Mouse (Mus musculus): ENCODE results near the gene Srr. TPM values are rescaled to one million over a fixed set of nuclear protein-coding genes. Genes with fewer than 3 reads are reported as not detected.

Gene Srr
- polyA plus RNA-seq, 1 experiment from 2014 or later = 24.4 TPM

- no peak for DNase-seq (ENCODE audit: low spot score)
- peaks cover 22% of the 10 kb centered on the region for H3K4me1 ChIP-seq (replicated peaks)
- peaks cover 54% of the 10 kb centered on the region for H3K36me3 ChIP-seq
- H3K27me3 ChIP-seq (ENCODE audit: insufficient read depth, poor library complexity, severe bottlenecking) = no peaks in the 10 kb centered on the region
- WGBS = 79% methylated on average over 4 of the region's 4 CpGs
- H3K4me3 ChIP-seq = no peak overlapping the region
- no peaks in the 10 kb centered on the region for H3K9me3 ChIP-seq
- H3K27ac ChIP-seq = no peak overlapping the region
Measured at GRCm38 (mm10) chr11:74929111-74929510, 3.4 kb upstream of the Srr start.

DNA sequence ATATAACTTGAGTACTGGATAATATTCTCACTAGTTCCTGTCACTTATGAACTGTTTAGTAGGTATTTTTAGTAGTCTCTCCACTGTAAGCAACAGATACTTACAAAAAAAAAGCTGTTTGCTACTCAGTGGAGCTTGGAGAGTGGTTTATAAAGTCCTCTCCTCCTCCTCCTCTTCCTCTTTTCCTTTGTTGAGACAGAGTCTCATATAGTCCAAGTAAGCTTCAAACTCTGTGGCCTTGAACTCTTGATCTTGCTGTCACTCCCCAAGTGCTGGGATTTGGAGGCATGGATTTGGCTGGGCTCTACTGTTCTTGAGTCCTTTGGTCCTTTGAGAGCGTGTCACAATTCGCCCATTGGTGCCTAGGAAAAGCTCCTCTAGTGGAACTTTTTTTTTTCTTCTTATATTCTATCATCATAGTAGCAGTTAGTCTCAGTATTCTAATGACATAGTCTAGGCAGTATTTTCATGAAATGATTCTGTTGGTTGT is 1.5 kb upstream of the Srr start:
- Histone ChIP-seq H3K27me3 (ENCODE audit: insufficient read depth, poor library complexity, severe bottlenecking) (no peaks in the 10 kb centered on the region), H3K4me3 (no peak overlapping the region; the same call in 1 of the 2 replicates), H3K4me1 (replicated peaks) (peaks cover 22% of the 10 kb centered on the region), H3K27ac (no peak overlapping the region), H3K36me3 (peaks cover 36% of the 10 kb centered on the region), H3K9me3 (no peaks in the 10 kb centered on the region)
- 94% methylated on average over 2 of the region's 2 CpGs for WGBS
- DNase-seq (ENCODE audit: low spot score) = no peak

- DNase-seq (ENCODE audit: low spot score) = no peak
- 9% methylated on average over 11 of the region's 11 CpGs for WGBS
Measured at GRCm38 (mm10) chr11:74926388-74927005, 749 bp upstream of the Srr start.

DNA sequence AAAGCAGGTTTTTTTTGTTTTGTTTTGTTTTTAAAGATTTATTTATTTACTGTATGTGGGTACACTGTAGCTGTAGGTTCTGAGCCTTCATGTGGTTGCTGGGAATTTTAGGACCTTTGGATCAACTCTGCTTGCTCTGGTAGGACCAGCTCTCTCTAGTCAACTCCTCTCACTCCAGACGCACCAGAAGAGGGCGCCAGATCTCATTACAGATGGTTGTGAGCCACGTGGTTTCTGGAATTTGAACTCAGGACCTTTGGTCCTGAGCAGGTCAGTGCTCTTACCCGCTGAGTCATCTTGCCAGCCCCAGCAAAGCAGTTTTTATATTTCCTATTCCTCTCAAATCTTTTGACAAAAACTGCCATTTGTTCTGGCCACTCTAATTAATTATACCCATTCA is 1.6 kb downstream of the Srr start:
- Histone ChIP-seq H3K4me3 (peak overlapping the region; percentile 94; the same call in 1 of the 2 replicates), H3K9me3 (no peaks in the 10 kb centered on the region), H3K27me3 (ENCODE audit: insufficient read depth, poor library complexity, severe bottlenecking) (no peaks in the 10 kb centered on the region), H3K36me3 (peaks cover 16% of the 10 kb centered on the region), H3K27ac (no peak overlapping the region), H3K4me1 (replicated peaks) (peaks cover 22% of the 10 kb centered on the region)
- DNase-seq (ENCODE audit: low spot score) = peak; percentile 31
- WGBS = 65% methylated on average over 4 of the region's 4 CpGs

More at GRCm38 (mm10) chr11:74926388-74927005, 749 bp upstream of the Srr start:
- H3K4me3 ChIP-seq = peak overlapping the region; percentile 94
- no peaks in the 10 kb centered on the region for H3K9me3 ChIP-seq
- peaks cover 28% of the 10 kb centered on the region for H3K36me3 ChIP-seq
- no peaks in the 10 kb centered on the region for H3K27me3 ChIP-seq (ENCODE audit: insufficient read depth, poor library complexity, severe bottlenecking)
- H3K4me1 ChIP-seq (replicated peaks) = peaks cover 22% of the 10 kb centered on the region
- peak overlapping the region; percentile 97 for H3K27ac ChIP-seq

DNA sequence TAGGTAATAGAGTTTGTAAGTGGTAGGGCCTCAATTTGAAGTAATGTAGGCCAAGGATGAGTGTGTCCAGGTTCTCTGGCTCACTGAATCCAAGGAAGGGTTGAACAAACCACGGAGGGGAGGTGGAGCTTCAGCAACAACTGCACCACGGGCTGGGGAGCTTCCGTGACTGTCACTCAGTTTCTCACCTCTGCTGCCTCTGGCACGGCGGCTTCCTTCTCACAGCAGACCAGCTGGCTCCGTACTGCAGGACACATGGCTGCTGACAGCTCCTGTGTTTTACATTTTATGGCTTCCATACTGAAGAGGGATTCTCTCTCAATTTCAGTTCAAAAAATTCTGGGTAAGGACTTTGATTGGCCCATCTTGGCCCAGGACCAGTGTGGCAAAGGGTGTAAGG is 6.5 kb downstream of the Srr start:
- WGBS = 86% methylated on average over 6 of the region's 6 CpGs
- Histone ChIP-seq H3K36me3 (peaks cover 36% of the 10 kb centered on the region), H3K27ac (no peak overlapping the region), H3K4me3 (no peak overlapping the region), H3K4me1 (replicated peaks) (no peaks in the 10 kb centered on the region), H3K9me3 (no peaks in the 10 kb centered on the region), H3K27me3 (ENCODE audit: insufficient read depth, poor library complexity, severe bottlenecking) (no peaks in the 10 kb centered on the region)
- DNase-seq (ENCODE audit: low spot score) = no peak

GRCm38 (mm10) chr11:74912492-74912891 is 13.3 kb downstream of the Srr start:
- Histone ChIP-seq H3K27me3 (ENCODE audit: insufficient read depth, poor library complexity, severe bottlenecking) (no peaks in the 10 kb centered on the region), H3K4me3 (no peak overlapping the region), H3K4me1 (replicated peaks) (no peaks in the 10 kb centered on the region), H3K36me3 (peaks cover 39% of the 10 kb centered on the region), H3K27ac (no peak overlapping the region), H3K9me3 (no peaks in the 10 kb centered on the region)
- no peak for DNase-seq (ENCODE audit: low spot score)
- 90% methylated on average over 3 of the region's 3 CpGs for WGBS

GRCm38 (mm10) chr11:74909978-74910377 is 15.8 kb downstream of the Srr start:
- H3K4me3 ChIP-seq = no peak overlapping the region
- DNase-seq (ENCODE audit: low spot score) = no peak
- peaks cover 57% of the 10 kb centered on the region for H3K36me3 ChIP-seq
- no peaks in the 10 kb centered on the region for H3K9me3 ChIP-seq
- H3K4me1 ChIP-seq (replicated peaks) = no peaks in the 10 kb centered on the region
- no peak overlapping the region for H3K27ac ChIP-seq
- 93% methylated on average over 4 of the region's 4 CpGs for WGBS
- no peaks in the 10 kb centered on the region for H3K27me3 ChIP-seq (ENCODE audit: insufficient read depth, poor library complexity, severe bottlenecking)

DNA sequence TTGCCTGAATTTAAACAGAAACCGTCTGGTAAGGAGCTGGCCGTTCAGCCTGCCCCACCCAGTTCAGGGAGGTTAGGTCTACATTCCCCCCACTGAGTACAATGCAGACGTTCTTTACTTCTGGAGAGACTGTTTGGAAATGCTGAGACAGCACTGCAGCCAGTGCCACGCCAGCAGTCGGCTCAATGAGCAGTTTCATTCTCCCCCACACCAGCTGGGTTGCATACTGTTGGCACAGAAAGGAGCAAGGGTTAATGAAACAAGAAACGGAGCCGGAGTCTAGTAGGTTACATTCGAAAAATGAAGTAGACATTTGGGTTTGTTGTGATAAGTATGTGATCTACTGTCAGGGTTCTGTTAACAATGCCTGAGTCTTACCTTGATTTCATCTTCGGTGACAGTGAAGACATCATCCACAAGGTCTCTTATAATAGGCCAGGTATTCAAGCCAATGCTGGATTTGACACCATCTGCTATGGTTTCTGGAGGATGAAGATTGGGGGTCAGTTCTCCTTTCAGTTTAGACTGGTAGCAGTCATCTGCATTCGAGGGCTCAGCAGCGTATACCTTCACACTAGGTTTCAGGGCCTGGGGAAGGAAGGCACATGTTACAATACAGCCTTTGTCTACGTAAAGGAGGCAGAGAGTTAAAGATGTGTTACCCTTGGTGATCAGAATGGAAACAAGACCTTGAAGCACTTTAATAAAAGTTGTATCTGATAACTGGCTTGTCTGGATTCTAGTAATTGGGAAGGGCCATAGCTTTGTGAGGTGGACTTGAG is 16.9 kb downstream of the Srr start:
- Histone ChIP-seq H3K4me3 (no peak overlapping the region), H3K4me1 (replicated peaks) (no peaks in the 10 kb centered on the region), H3K27me3 (ENCODE audit: insufficient read depth, poor library complexity, severe bottlenecking) (no peaks in the 10 kb centered on the region), H3K27ac (no peak overlapping the region), H3K9me3 (no peaks in the 10 kb centered on the region), H3K36me3 (peaks cover 69% of the 10 kb centered on the region)
- 85% methylated on average over 12 of the region's 12 CpGs for WGBS
- no peak for DNase-seq (ENCODE audit: low spot score)

DNA sequence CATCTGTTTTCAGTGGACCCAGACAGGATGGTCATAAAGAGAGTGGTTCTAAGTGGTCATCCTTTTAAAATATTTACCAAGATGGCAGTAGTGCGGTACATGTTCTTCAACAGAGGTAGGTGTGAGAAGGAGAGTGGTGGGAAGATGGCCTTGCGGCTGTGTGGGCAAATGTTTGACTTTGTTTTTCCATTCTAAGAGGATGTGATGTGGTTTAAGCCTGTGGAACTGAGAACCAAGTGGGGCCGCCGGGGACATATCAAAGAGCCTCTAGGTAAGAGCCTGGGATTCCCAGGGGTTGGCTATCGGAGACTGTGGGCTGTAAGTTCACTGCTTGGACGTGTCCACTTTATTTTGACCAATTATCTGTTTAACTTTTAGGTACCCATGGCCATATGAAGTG is 17.9 kb downstream of the Srr start:
- Histone ChIP-seq H3K4me3 (no peak overlapping the region), H3K27ac (no peak overlapping the region), H3K27me3 (ENCODE audit: insufficient read depth, poor library complexity, severe bottlenecking) (no peaks in the 10 kb centered on the region), H3K4me1 (replicated peaks) (no peaks in the 10 kb centered on the region), H3K36me3 (peaks cover 78% of the 10 kb centered on the region), H3K9me3 (no peaks in the 10 kb centered on the region)
- 97% methylated on average over 6 of the region's 6 CpGs for WGBS
- no peak for DNase-seq (ENCODE audit: low spot score)

- H3K4me1 ChIP-seq (replicated peaks) = peaks cover 15% of the 10 kb centered on the region
- no peaks in the 10 kb centered on the region for H3K9me3 ChIP-seq
- H3K4me3 ChIP-seq = no peak overlapping the region
- 93% methylated on average over 5 of the region's 5 CpGs for WGBS
- H3K27ac ChIP-seq = no peak overlapping the region
- H3K27me3 ChIP-seq (ENCODE audit: insufficient read depth, poor library complexity, severe bottlenecking) = no peaks in the 10 kb centered on the region
- peaks cover 81% of the 10 kb centered on the region for H3K36me3 ChIP-seq
- DNase-seq (ENCODE audit: low spot score) = no peak
Measured at GRCm38 (mm10) chr11:74902416-74902815, 23.3 kb downstream of the Srr start.

DNA sequence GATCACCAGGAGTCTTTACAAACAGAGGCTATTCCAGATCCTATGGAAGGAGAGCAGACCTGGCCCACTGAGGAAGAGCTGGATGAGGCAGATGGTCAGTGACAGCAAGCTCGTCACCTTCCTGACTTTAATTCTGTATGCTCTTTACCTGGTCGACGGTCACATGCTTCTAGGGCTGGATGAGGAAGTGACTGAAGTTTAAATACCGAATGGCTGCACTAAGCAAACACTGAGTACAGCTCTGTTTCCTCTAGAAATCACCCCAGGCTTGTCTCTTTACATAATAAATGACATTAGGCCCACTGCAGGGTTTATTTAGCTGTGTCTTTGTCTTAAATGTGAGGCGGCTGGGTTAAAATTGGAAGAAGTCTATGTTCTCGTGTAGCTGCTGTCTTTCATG is 24.2 kb downstream of the Srr start:
- H3K9me3 ChIP-seq = no peaks in the 10 kb centered on the region
- peaks cover 24% of the 10 kb centered on the region for H3K4me1 ChIP-seq (replicated peaks)
- H3K27me3 ChIP-seq (ENCODE audit: insufficient read depth, poor library complexity, severe bottlenecking) = no peaks in the 10 kb centered on the region
- 93% methylated on average over 6 of the region's 6 CpGs for WGBS
- H3K27ac ChIP-seq = no peak overlapping the region
- H3K36me3 ChIP-seq = peaks cover 73% of the 10 kb centered on the region
- DNase-seq (ENCODE audit: low spot score) = no peak
- H3K4me3 ChIP-seq = no peak overlapping the region

DNA sequence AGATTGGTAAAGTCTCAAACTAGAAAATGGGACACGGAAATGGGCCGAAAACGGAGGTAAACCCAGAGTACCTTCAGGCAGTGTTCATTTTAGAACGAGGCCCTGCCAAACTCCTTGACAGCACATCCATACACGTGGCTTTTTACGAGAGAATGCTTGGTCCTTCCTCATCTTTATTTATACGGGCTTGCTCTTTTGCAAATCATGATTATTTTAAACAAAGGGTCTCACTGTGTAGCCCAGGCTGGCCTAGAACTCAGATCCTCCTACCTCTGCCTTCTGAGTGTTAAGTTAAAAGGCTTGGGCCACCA is 27.3 kb downstream of the Srr start:
- Histone ChIP-seq H3K36me3 (peaks cover 42% of the 10 kb centered on the region), H3K27ac (peak overlapping the region; percentile 93), H3K27me3 (ENCODE audit: insufficient read depth, poor library complexity, severe bottlenecking) (no peaks in the 10 kb centered on the region), H3K4me3 (peak overlapping the region; percentile 92), H3K9me3 (no peaks in the 10 kb centered on the region), H3K4me1 (replicated peaks) (peaks cover 33% of the 10 kb centered on the region)
- DNase-seq (ENCODE audit: low spot score) = no peak
- WGBS = under 1% methylated on average over 7 of the region's 7 CpGs

GRCm38 (mm10) chr11:74897678-74898516 is 27.9 kb downstream of the Srr start, which contains the start of gene Tsr1:
TSS of gene Tsr1 (plus strand) at chr11:74898071.
- Histone ChIP-seq H3K27ac (peak within 1 kb of the TSS; percentile 93), H3K9me3 (no peaks in the 10 kb centered on the region), H3K4me1 (replicated peaks) (peaks cover 33% of the 10 kb centered on the region), H3K36me3 (peaks cover 36% of the 10 kb centered on the region), H3K4me3 (peak within 1 kb of the TSS; percentile 92), H3K27me3 (ENCODE audit: insufficient read depth, poor library complexity, severe bottlenecking) (no peaks in the 10 kb centered on the region)
- peak; percentile 93 for DNase-seq (ENCODE audit: low spot score)
- WGBS = under 1% methylated on average over 54 of the region's 54 CpGs

Data from hindbrain, embryonic 10.5 days (tissue).